Mouse (Mus musculus): ENCODE data around the gene Xkr7.

The Xkr7 gene

GRCm38 (mm10) chr2:153032083-153032842 is 611 bp downstream of the Xkr7 start:
- DNase-seq (ENCODE audit: inconsistent age in 2 of 2, low spot score in 1 of 2) = peak; percentile 71 to 90

- DNase-seq (ENCODE audit: inconsistent age in 2 of 2, low spot score in 1 of 2) = no peak
These were observed 1.3 kb downstream of the Xkr7 start for GRCm38 (mm10) chr2:153032973-153033372.

GRCm38 (mm10) chr2:153033545-153034230 is 2.0 kb downstream of the Xkr7 start:
- no peak for DNase-seq (ENCODE audit: inconsistent age in 2 of 2, low spot score in 1 of 2)

GRCm38 (mm10) chr2:153036690-153037089 is 5.0 kb downstream of the Xkr7 start:
- DNase-seq (ENCODE audit: inconsistent age in 2 of 2, low spot score in 1 of 2) = no peak

DNA sequence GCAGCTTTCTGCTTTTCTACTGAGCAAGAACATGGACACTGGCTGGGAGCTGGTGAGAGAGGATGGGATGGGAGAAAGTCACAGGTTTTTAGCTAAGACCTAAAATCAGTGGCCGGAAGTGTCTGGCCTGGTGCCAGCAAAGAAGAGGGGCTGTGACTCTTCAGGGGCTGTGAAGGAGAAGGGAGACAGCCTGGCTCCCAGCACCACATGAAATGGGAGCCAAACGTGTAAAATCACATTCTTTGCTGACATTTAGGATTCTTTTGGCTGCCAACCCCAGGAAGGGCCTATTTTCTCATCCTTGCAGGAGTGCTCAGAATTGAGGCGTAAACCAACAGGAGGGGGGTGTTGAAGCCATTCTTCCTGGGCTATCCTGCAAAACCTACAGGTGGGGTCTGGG is 12.2 kb downstream of the Xkr7 start:
- no peak for DNase-seq (ENCODE audit: inconsistent age in 2 of 2, low spot score in 1 of 2)

DNA sequence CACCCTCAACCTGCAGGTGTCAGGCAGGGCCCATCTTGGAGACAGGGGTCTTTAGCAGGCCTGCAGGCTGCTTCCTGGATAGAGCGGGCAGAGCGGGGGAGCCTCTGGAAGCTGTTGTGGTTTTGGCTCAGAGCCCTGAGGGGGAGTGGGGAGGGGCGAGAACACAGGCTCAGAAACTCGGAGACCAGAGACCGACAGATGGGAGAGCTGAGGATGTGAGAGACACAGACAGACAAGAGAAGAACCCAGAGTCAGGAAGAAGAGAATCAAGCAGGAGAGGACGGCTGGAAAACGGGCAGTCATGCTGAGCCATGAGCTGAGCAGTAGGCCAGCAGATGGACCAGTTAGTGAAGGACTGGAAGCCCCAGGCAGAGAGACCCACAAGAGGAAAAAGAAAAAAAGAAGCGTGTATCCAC is 14.2 kb downstream of the Xkr7 start:
- DNase-seq (ENCODE audit: inconsistent age in 2 of 2, low spot score in 1 of 2) = no peak

DNA sequence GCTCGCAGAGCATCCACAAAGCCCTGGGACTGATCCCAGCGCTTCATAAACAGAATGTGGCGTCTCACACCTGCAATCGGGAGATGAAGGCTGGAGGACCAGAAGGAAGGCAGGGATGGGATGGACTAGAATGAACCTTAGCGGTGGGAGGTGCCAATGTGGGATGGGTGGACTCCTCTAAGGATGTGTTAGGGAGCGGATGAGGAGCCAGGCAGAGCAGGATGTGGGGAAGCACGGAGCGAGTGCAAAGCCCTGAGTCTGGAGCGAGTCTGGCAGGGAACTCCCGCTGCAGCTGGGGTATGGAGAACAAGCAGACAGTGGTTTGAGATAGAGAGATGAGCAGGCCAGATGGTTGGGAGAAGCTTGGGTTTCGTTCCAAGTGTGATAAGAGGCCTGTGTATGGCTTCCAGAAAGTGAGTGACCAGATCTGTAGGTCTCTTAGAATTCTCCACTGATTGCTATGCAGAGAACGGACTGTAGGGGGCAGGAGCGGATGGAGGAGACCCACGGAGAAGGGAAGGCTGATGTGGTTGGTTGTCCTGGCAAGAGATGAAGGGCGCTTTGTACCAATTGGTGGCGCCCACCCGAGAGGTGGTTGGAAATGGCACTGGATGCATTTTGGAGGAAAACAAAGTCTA is 16.3 kb downstream of the Xkr7 start:
- peak; percentile 44 to 80 for DNase-seq (ENCODE audit: inconsistent age in 2 of 2, low spot score in 1 of 2)

- DNase-seq (ENCODE audit: inconsistent age in 2 of 2, low spot score in 1 of 2) = no peak
These were observed 17.8 kb downstream of the Xkr7 start for GRCm38 (mm10) chr2:153049288-153049996.

DNA sequence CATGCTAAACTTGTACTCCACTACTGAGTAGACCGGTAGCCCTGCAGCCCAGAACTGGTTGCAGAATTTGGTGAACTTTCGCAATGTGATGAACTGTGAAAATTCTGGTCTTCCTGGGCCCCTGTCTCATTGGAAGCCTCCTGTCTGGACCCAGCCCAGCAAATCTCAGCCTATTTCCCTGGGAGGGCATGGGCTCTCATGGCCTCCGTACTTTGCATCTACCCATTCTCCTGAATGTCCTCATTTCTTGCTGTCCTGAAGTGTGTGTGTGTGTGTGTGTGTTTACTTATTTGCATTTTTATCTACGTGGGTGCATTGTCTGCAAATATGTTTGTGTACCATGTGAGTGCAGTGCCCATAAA is 18.3 kb downstream of the Xkr7 start:
- no peak for DNase-seq (ENCODE audit: inconsistent age in 2 of 2, low spot score in 1 of 2)

- DNase-seq (ENCODE audit: inconsistent age in 2 of 2, low spot score in 1 of 2) = no peak
These were observed 19.4 kb downstream of the Xkr7 start for GRCm38 (mm10) chr2:153051095-153051494.

GRCm38 (mm10) chr2:153051537-153051936 is 19.9 kb downstream of the Xkr7 start:
- no peak for DNase-seq (ENCODE audit: inconsistent age in 2 of 2, low spot score in 1 of 2)

GRCm38 (mm10) chr2:153052700-153053351 is 21.2 kb downstream of the Xkr7 start:
- DNase-seq (ENCODE audit: inconsistent age in 2 of 2, low spot score in 1 of 2) = peak in 1 of 2 experiments; percentile 41

DNA sequence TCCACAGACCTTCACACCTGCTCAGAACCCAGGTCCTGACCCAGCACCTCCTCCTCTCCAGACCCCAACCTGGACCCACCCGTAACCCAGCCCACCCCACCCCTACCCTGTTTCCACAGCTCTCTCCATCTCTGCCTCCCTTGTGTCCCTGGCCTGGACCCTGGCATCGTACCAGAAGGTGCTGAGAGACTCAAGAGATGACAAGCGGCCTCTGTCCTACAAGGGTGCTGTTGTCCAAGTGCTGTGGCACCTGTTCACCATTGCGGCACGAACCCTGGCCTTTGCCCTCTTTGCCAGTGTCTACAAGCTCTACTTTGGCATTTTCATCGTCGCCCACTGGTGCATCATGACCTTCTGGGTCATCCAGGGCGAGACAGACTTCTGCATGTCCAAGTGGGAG is 22.2 kb downstream of the Xkr7 start:
- no peak for DNase-seq (ENCODE audit: inconsistent age in 2 of 2, low spot score in 1 of 2)

- no peak for DNase-seq (ENCODE audit: inconsistent age in 2 of 2, low spot score in 1 of 2)
These were observed 23.7 kb downstream of the Xkr7 start for GRCm38 (mm10) chr2:153055270-153055920.

- DNase-seq (ENCODE audit: inconsistent age in 2 of 2, low spot score in 1 of 2) = no peak
These were observed 26.7 kb downstream of the Xkr7 start for GRCm38 (mm10) chr2:153058365-153058764.

- DNase-seq (ENCODE audit: inconsistent age in 2 of 2, low spot score in 1 of 2) = no peak
These were observed 28.6 kb downstream of the Xkr7 start for GRCm38 (mm10) chr2:153060216-153060615.

DNA sequence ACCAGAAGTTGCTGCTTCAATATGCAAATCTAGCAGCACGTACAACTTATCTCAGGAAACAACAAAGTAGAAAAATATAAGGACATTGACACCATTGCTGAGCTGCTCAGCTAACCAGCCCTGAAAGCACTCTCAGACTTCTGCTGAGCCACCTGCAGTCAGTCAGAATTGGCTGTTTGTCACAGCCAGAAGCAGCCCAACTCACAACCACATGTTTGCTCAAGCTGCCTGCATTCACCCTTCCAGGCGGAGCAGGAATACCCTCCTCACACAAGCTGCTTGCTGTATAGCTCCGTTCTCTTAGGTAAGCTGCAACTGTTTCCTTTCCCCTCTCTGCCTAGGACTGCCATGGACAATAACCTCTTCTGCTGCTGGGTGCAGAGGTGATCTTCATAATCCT is 31.7 kb downstream of the Xkr7 start:
- no peak for DNase-seq (ENCODE audit: inconsistent age in 2 of 2, low spot score in 1 of 2)

- no peak for DNase-seq (ENCODE audit: inconsistent age in 2 of 2, low spot score in 1 of 2)
These were observed 32.7 kb downstream of the Xkr7 start for GRCm38 (mm10) chr2:153064190-153064970.

- peak; percentile 39 to 63 for DNase-seq (ENCODE audit: inconsistent age in 2 of 2, low spot score in 1 of 2)
These were observed 34.3 kb downstream of the Xkr7 start, which contains the start of gene Ccm2l for GRCm38 (mm10) chr2:153065747-153066508. Ccm2l (plus strand) TSS chr2:153065955.

All from adrenal gland, adult (tissue).